Mouse (Mus musculus) megakaryocyte, adult 5-6 weeks (primary cell): Measurements from ENCODE around the gene Loxl4. TPM values are rescaled to one million over a fixed set of nuclear protein-coding genes. Genes with fewer than 3 reads are reported as not detected.

Experiments used
- ATAC-seq: 2 replicates; pipeline ENCODE4 v1.8.0; 2016; ENCODE audit warnings: mild to moderate bottlenecking, inconsistent platforms; ENCODE audit not compliant: poor library complexity, severe bottlenecking
- total RNA-seq, 2 experiments: library from RNA; stranded (forward) in 1 of 2; stranded (reverse) in 1 of 2; fragments of 153-499, 151-499 nt in 1 of 2; fragments of 221-1000, 200-1000 nt in 1 of 2; gene quantifications; 2 replicates each; pipeline versions ENCODE4 v1.2.3 to v1.2.4; 2015 to 2017

Loxl4 gene
- total RNA-seq, 2 experiments from 2014 or later: not detected

DNA sequence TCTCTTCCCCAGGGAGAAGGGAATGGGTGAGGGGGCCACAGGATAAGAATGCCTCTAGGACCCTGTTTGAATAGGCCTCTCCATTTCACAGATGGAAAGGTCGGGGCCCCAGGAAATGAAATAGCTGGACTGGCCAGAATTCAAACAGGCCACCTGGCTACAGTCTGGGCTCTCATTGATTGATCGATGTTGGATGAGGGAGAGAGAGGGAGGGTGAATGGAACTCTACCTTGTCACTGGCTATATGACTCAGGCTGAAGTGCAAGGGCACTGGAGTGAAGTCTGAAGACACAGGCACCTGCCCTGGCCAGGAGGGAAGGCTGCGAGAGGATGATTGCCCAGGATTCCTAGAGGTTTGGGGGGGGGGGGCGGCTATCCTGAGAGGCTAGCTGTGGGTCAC is 867 bp downstream of the Loxl4 start:
- ATAC-seq: no peak

DNA sequence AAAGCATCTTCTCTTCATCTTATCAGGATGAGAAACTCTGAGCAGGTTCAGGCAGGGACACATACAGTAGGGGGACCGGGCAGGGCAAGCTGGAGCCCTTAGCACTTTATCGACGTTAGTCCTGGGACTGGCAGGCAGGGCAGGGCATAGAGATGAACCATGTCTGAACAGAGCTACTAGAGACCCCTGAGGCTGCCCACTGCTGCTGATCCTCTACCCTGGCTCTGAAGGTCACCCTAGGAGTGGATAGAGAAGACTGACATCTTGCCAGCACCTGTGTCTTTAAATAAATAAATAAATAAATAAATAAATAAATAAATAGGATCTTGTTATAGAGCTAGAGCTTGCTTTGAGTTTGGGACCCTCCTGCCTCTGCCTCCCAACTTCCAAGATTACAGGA is 2.9 kb downstream of the Loxl4 start:
- ATAC-seq: no peak

DNA sequence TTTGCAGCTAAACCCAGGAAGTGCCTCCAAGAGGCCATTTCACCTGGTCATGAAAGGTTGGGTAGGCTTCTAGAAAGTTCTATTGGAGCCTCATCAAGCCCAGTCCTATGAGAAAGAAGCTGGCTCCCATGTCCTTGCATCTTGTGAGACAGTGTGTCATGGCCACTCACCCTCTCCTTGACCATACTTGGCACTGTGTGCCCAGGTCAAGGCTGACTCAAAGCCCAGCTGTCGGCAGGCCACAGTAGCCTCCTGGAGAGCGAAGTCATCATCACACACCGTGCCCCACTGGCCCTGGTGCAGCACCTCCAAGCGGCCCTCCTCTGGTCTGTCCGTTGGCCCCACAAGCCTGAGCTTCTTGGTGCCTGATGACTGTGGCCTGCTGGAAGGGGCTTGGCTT is 4.5 kb downstream of the Loxl4 start:
- no peak for ATAC-seq

DNA sequence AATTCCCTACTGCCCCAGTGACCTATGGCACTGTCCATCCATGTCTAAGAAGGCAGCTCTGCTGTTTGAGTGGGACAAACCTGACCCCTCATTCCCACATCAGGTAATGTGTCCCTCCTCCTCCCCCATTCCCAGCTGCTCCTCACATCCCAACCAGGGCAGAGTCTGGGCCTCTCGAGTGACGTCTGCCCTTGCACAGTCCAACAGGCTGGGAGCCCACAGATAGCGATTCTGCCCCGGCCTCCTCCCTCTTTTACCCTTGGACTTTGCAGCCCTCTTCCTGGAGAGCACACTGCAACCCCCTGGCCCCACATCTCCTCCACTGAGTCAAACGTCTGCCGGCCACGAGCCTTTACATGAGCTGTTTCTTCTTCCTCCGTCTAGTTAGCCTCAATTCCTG is 10.0 kb downstream of the Loxl4 start:
- ATAC-seq: no peak

DNA sequence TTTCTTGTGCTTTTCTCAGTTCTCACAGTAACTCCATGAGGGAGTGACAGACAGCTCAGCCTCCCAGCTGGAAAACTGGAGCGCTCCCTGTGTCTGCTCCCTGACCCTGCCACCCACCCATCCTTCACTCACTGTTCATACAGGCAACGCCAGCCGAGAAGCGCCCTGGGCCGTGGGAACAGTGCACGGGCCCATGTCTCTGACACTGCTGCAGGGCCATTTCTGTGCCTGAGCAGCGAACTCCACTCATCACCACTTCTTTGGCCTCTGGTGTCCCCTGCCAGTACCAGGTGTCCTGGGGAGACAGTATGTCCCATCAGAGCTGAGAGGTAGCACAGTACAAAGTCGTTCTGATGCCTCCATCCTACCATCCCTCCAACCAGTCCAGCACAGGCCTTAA is 10.6 kb downstream of the Loxl4 start:
- no peak for ATAC-seq

DNA sequence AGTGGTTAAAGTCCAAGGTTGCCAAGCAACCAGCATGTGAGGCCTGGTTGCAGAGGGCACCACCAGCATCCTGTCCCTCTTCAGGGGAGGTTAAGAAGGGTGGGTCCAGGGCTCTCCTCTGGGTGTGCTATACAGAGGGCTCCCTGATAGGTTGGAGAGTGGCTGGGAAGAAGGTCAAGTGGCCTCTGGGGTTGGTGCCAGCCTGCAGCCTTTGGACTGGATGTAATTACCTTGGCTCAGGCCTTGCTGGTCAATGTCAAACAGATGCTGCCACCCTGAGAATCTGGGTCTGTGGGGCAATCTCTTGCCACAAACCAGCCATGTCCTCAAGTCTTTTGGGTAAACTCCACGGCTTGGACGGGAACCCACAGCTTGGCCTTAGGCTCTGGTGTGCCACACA is 11.2 kb downstream of the Loxl4 start:
- ATAC-seq: no peak

DNA sequence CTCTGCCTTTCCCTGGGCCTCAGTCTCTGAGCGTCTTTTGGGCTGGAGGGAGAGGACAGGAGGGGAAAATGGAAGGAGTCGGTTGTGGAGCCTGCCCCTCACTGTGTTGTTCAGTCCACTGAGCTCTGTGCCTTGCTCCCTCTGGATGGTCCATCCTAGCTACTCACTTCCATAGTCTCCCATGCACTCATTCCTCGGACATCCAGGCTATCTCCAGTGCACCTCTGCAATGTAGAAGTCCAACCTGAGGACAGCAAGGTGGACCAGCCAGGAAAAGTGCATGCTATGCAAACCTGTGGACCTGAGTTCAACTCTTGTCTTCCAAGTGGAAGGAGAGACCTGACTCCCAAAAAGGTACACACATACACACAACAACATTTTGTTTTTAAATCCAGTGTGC is 12.0 kb downstream of the Loxl4 start:
- no peak for ATAC-seq

DNA sequence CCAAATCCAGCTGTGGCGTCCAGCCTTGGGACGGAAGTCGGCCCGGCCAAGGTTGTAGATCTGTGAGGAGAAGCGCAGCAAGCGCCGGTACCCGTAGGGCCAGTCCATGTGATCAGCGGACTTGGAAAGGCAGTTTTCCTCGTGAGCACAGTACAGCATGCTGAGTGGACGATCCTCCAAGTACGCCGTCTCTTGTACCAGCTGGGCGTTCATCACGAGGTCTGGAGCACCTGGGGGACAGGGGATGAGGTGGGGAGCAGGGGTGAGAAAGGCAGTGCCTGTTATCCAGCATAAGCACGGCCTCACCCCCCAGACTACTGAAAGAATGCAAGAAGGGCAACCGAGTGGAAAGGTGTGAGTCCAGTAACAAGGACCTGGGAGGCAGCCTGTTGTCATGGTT is 12.7 kb downstream of the Loxl4 start:
- ATAC-seq: no peak

DNA sequence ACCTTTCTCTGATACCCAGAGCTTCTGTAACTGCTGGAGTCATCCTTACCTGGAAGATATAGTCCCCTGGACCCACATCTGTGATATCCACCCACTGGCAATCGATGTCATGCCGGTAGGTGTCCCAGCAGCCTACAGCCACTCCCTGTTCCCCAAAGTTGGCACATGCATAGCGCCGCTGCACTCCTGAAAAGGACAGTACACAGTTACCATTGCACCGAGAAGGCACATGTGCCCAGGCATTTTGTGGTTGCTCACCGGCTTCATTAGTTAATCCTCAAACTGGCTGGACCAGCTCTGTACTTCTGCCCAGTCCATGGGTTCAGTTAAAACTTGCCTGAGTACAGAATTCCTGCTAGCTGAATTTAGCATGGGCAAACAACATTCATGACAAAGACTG is 14.7 kb downstream of the Loxl4 start:
- ATAC-seq: no peak

DNA sequence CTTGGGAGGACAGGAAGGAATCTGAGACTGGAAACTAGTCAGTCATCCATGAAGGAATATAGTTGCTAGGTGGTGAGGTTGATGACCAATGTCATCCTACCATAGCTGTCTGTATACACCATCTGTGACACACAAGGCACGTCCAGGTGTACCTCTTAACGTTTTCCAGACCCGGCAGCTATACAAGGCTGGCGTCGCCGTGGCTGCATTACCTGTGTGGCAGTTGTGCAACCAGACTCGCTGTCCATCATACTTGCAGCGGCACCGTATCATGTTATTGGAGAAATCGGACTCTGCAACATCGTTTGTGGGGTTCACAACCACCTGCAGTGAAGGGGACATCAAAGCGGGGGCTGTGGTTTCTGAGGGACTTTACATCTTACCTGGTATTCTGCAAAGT is 15.3 kb downstream of the Loxl4 start:
- ATAC-seq: no peak

DNA sequence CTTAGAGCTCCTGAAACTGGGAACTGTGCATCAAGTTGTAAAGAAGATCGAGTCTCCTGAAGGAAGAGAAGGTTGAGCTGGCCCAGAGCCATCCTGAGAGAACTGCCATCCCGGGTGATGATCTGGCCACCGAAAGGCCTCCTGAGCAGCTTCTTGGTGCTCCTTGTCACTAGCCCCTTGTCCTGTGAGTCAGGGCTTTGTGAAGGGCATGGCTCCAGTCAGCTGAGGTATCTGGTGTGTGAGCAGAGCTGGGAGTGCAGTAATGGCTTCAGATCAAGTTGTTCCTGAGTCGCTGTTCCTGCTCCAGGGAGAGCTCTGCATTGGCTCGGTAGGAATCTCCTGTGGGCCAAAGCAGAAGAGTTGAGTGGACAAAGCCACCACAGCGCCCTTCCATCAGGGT is 17.5 kb downstream of the Loxl4 start:
- ATAC-seq: no peak

DNA sequence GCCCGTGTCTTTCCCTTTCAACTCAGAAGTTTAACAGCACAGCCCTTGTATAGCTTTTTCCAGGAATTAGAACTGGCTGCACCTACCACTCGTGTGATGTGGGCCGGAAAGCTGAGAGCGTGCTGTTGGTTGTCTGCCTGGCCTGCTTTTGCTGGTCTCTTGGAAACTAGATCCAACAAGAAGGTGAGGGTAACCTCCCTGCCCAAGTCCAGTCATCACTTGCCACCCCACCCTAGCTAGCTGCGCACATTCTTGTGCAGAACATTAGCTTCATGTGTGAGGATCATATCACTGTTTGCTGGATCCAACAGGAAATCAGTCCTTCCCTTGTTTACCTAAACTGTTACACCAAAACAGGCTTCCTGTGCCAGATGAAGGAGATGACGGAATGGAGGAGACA is 19.2 kb downstream of the Loxl4 start:
- no peak for ATAC-seq

DNA sequence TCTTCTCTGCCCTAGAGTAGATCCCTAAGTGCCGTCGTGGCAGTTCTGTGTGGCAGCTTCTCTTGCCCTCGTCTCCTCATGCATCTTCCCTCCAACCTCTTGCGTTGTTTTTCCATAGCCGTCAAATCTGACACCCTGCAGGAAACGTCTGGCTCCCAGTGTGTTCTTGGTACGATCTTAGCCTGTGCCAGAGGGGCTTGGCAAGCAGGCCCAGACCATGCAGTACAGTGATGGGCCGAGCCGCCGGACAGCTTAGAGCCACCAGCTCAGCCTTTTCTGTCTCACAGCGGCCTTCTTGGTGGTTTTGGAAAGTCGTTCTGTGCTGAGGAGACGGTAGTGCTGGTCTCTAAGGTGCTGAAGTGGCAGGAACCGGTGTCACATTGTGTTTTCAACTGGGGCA is 21.1 kb downstream of the Loxl4 start:
- no peak for ATAC-seq

DNA sequence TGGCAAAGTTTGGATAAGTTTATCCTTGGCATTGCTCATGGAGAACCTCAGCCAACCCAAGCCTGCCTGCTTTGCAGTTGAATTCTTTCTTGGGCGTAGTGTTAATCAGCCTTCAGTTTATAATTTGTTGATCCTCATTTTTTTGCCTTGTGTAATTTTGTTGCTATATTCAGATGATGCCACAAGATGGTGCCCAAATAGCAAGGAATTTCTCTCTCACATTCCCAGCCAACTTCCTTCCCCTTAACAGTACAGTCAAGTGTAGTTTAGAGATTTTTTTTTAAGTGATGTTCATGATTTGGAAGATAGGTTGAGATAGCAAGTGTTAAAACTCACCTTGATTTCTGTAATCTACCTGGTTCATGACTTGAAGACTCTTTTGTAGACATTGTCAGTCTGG is 23.4 kb downstream of the Loxl4 start:
- ATAC-seq: no peak

DNA sequence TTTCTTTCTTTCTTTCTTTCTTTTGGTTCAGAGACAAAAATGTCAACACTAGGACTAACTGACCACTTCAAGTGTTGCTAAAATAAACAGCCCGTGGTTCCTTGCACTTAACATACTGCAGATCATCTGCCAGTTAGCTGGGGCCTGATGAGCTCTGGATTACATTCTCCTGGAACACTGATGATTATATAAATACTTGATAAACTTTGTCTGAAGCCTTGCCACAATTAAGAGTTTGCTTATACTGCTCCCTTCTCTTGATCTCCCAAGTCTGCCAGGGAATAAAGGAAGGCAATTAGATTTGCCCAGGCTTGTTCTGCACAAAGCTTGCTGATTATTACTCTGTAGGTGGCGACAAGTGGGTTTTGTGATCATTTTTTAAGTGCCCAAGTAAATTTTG is 24.9 kb downstream of the Loxl4 start:
- no peak for ATAC-seq

DNA sequence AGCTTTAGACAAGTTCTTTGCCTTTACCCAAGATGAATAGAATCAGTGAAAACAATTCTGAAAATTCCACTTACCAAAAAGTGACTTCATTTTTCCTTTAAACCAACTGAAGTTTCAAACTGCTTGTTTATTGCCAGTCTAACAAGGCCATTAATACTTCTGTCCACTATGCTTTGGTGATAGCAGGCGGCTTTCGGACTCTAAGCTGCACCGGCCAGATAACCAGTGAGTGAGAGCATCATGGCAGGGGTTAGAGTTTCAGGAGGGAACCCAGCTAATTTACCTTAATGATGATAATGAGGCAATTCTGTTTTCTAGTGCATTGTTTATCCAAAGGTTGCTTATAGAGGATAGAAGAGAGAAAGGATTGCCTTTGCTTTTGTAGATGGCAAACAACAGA is 28.4 kb downstream of the Loxl4 start:
- no peak for ATAC-seq

DNA sequence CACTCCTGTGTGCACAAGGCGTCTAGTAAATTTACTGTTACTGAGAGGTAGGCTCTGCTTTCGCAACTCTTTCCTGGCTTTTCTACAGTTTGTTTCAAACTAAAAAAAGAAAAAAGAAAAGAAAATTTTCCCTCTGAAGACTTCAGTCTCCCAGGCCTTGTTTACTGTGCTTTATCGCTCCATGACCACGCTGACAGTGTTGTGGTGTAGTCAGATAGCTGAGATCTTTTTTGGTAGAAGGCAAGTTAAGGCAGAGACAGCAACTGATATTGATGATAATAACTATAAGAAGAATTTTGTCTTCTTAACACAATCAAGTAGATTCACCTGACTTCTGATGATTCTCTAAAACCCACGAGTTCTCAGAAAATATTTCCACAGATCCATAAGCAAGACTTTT is 28.9 kb downstream of the Loxl4 start:
- no peak for ATAC-seq

DNA sequence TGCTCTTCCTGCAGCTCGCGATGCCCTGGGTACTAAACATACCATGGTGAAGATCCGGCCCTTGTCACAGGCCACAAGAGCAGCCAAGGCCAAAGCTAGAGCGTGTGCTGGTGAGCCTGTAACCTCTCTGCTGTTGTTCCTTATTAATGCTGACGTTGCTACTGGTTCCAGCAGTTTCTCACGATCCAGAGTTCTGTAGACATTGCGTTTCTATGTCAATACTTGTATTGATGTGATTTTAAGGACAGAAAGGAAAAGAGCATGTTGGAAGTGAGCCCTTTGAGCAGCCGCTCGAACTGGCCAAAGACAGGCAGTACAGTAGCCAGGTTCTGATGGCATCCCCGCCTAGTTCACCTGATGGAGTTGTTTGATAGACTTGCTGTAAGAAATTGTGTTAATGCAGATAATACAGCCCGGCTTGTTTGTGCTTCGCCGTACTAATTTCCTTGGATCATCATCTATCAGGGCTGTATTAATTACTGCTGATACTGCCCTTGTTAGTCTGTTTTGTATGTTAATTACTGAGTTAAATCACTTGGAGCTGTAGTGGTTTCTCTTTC is 29.7 kb downstream of the Loxl4 start:
- no peak for ATAC-seq

DNA sequence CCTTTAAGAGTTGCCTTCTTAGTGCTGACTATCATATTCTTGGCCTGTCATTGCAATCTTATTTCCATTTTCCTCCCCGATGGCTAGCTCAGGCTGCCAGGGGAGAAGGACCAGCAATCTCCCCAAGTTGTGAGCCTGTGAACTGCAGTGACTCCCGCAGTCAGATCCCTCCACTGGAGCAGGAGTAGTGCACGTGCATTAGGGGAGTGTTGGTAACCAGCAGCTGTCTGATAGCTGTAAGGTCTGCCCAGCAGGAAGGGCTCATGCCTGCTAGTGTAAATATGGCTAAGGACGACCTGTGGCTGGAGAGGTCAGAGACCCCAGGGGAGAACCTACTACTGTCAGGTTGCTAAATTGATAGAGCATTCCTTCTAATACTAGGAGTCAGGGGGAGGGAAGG is 31.9 kb downstream of the Loxl4 start:
- no peak for ATAC-seq

DNA sequence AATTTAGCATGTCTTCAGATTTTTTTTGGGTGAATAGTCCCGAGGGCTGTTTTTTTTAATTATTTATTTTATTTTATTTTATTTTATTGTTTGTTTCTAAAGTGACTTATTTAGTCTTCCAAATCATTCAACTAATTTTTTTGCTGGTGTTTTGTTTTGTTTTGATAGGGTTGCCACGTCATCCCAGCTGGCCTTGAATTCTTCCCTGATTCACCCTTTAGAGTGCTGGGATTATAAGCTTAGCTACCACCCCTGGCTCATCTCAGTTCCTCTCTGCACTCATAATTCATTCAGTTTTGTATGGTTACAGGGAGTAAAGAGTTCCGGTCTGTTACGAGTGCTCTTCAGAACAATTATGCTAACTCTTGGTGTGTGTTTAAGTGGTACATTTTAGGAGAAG is 34.0 kb downstream of the Loxl4 start:
- ATAC-seq: no peak

DNA sequence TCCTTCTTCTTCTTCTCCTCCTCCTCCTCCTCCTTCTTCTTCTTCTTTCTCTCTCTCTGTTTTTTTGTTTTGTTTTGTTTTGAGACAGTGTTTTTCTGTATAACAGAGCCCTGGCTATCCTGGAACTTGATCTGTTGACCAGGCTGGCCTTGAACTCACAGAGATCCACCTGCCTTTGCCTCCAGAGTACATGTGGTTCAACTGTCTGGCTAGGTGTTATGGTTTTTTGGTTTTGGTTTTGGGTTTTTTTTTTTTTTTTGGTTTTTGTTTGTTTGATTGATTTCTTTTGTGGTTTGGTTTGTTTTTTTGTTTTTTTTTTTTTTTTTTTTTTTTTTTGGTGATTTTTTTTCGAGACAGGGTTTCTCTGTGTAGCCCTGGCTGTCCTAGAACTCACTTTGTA is 35.8 kb downstream of the Loxl4 start:
- no peak for ATAC-seq

DNA sequence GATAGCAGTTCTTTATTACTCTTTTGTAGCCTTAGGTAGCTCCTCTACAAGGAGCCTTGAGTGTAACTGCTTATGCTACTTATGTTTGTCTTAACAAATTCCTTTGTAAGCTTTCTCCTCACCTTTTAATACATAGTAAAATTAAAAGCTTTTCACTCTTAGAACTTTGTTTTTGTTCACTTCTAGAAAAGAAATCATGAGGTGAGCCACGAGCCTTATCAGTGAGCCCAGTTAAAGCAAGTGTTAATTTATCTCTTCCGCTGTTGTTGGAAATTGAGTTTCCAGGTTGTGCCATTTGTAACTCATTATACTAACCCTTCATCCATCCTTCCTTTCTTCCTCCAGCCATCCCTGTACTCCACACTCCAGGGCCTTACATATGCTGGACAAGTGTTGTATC is 37.3 kb downstream of the Loxl4 start:
- ATAC-seq: no peak

DNA sequence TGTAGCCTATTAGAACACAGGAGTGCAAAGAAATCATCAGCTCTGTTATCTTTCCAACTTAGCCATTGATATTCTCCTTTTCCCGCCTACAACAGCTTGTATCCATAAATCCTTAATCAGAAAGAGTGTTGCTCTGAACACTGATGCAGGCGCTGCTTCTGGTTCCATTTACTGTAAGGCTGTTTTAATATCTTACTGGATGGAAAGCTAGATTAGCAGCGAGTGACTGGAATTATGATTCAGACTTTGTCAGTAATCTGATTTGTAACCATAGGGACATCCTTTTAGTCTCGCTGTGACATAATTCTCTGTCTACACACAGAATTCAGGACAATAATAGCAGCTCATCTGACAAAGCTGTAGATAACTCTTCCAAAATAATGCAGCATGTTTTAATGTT is 41.3 kb downstream of the Loxl4 start:
- ATAC-seq: no peak

DNA sequence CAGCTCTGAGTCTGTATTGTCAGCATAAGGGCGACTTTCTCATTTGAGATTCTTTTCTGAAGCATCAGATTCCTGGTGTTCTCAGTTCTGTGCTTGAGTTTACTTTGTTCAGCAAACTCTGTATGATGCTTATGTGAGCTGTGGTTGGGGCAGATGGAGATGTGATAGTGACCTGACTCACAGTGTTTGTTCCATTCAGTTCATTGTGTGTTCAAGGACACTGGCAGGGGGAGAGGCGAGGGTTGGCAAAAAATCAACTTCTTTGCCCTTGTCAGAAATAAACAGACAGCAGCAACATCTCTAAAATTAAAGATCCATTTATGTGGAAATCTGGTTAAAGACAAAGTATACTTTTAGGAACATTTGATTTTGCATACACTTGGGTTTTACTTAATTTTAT is 43.5 kb downstream of the Loxl4 start:
- no peak for ATAC-seq
